Mouse (Mus musculus) 3134 (cell line): ENCODE data around the gene St6galnac4.

Experiments used
- DNase-seq: peaks from one replicate; pipeline ENCODE4 v3.0.0-alpha.2; 2011; ENCODE audit warnings: low spot score; ENCODE audit not compliant: insufficient read length; ENCODE audit errors: extremely low read depth

Gene St6galnac4

GRCm38 (mm10) chr2:32568941-32569340, 18.0 kb upstream of the St6galnac4 start:
- DNase-seq = no peak

GRCm38 (mm10) chr2:32570698-32571494, 16.0 kb upstream of the St6galnac4 start, which contains the start of gene Dpm2:
TSS of gene Dpm2 (plus strand) at chr2:32570858.
- DNase-seq = peak; percentile 76

DNA sequence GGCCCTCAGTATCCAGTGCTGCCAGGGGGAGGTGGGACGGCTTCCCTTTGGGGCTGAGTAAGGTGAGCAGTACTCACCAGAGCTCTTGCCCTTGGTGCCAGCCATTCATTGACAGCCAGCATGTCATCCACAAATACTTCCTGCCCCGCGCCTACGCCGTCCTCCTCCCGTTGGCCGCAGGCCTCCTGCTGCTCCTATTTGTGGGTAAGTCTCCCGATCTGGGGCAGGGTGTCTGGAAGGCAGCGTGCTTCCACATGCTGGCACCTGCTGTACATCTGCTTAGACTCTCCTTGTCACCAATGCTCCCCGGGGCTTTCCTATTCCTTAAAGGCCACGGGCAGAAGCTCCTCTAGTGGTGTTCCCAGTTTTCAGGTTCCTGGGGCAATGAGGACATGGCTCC, 14.7 kb upstream of the St6galnac4 start:
- no peak for DNase-seq

GRCm38 (mm10) chr2:32574497-32574896, 12.4 kb upstream of the St6galnac4 start, which contains the start of gene Pip5kl1:
TSS of gene Pip5kl1 (plus strand) at chr2:32574797.
- DNase-seq = no peak

DNA sequence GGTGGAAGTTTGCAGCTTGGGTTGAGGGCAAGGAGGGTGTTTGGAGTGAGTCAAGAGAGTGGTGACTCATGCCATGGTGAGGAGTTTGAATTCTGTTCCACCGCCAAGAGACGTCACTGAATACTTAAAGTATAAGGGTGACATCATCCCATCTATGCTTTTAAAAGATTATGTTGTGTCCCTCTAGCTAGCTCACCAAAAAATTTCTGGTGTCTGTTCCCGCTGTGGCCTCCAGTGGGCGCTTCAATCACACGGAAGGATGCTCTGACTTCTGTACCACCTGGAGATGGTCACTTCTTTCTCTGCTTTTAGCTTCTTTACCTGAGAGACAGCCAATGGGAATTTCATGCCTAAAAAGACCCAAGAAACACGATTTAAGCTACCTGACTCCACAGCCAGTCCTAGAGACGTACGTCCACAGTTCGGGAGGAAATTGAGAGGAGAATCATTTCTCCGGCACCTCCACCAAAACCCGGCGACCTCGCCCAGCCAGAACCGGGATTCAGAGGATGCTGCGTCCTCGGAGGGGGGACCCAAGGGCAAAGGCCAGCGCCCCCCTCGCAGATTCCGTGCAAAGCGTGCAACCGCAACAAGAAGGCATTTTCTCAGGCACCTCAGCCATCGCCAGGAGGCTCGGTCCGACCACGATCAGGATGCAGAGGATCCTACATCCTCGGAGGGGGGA, 11.9 kb upstream of the St6galnac4 start:
- peak; percentile 54 for DNase-seq

DNA sequence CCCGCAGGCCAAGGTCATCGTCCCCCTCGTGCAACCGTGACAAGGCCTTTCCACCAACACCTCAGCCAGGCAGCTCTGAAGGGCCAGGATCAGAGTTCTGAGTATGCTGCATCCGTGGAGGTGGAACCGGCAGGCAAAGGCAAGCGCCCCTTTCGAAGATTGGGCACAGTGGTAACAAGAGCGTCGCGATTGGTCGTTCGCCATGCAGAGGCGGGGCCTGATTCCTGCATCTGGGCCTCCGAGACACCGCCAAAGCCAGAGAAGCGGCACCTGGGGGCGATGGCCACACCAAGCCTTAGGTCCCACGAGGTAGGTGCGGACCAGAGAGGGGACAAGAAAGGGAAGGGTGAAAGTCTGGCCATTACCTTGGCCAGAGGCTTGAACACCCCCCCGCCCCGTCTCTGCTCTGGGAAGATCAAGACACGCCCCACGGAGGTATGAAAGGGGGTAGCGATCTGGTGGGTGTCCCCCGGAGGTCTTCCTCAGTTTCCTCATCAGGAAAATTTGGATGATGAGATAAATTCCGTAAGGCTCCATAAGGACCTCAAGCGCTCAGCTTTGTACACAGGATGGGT, 11.2 kb upstream of the St6galnac4 start, which contains the start of gene 9430097D07Rik:
TSS of gene 9430097D07Rik (minus strand) at position 99 of the 575 bp plus-strand sequence.
- DNase-seq = no peak

DNA sequence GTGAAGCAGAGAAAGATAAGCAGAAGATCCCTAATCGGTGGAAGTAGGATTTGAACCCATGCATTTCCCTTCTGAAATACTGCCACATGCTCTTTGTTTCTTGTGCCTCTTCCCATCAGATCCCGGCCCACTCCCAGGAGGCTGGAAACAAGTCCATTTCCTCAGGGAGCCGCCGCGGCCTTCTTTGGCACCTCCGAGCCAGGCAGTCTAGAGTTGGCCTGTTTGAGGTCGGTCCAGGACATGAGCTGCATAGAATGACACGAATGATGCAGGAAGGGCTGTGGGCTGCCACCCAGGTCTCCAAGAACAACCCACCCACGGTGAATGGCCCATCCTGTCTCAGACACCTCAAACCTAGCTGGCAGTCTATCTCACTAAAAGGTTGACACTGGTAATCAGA, 10.4 kb upstream of the St6galnac4 start:
- no peak for DNase-seq

GRCm38 (mm10) chr2:32578146-32579046, 8.5 kb upstream of the St6galnac4 start:
- no peak for DNase-seq

DNA sequence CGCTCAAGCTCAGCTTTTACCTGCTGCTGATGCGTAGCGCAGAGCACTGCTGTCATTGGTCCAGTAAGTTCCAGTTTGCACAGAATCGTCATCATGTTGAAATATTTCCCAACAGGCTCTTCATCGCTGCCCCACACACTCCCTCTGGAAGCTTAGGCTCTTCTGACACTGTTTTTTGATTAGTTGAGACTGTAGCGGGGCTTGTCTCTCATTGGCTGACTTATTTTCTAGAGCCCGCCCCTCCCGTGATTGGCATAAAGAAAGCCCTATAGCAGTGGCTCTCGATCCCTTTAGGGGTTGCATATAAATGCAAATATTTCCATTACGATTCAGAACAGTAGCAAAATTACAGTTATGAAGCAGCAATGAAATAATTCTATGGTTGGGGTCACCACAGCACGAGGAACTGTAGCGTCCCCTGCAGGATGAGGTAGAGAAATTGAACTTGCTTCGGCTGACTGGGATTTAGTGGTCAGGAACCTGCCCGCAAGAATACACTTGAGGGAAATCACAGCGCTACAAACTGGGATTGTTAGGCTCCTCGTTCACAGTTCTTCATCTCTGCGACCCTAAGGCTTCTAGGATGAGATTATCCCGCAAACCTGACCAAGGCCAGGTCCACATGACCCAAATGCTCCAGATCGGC, 5.3 kb upstream of the St6galnac4 start:
- no peak for DNase-seq

- peak; percentile 54 for DNase-seq
These were observed 3.8 kb upstream of the St6galnac4 start for GRCm38 (mm10) chr2:32582830-32583799.

DNA sequence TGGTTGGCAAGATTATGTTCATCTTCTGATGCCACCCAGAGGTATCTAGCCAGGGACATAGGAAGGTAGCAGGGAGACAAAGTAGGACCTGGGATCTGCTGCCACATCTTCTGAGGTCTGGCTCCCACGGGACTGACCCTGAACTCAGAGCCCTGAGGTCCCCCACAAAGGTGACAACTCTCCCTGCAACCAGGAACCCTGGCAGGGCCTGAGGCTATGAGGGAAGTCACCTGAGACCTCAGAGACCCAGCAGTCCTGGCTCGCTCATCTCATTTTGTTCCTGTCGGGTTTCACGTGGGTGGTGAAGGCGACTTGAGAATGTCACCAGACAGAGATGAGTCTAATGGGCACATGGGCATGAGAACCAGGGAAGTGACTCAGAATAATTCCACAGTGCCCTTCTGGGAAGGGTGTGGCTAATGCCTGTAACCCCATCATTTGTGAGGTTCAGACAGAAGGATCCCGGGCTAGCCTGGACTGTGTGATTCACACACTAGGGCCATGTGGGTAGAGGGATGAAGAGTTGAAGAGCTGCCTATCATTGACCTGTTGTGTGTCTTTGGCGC, 1.7 kb upstream of the St6galnac4 start:
- no peak for DNase-seq

- no peak for DNase-seq
These were observed 931 bp downstream of the St6galnac4 start for GRCm38 (mm10) chr2:32587731-32588321.

GRCm38 (mm10) chr2:32589213-32589795, 2.4 kb downstream of the St6galnac4 start:
- peak; percentile 85 for DNase-seq

DNA sequence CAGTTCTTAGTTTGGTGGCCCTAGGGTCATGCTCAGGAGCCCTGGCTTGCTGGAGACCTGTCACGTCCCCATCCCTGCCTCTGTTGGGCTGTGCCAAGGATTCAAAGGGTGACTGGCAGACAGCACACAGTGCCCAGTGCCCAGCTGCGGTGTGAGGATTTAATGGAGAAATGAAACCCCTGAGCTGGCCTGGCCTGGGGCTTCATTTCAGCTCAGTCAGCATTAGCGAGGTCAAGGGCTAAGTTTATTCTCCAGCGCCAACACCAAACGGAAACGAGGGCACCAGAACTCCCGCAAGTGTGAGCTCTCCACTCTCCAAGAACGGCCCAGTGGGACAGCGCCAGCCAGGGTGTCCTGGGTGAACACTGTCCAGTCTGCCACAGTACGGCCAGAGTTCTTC, 3.3 kb downstream of the St6galnac4 start:
- no peak for DNase-seq

- DNase-seq = no peak
These were observed 4.4 kb downstream of the St6galnac4 start for GRCm38 (mm10) chr2:32591249-32591648.

GRCm38 (mm10) chr2:32596725-32597124, 9.8 kb downstream of the St6galnac4 start:
- DNase-seq = no peak

- no peak for DNase-seq
These were observed 10.4 kb downstream of the St6galnac4 start for GRCm38 (mm10) chr2:32597248-32597647.

DNA sequence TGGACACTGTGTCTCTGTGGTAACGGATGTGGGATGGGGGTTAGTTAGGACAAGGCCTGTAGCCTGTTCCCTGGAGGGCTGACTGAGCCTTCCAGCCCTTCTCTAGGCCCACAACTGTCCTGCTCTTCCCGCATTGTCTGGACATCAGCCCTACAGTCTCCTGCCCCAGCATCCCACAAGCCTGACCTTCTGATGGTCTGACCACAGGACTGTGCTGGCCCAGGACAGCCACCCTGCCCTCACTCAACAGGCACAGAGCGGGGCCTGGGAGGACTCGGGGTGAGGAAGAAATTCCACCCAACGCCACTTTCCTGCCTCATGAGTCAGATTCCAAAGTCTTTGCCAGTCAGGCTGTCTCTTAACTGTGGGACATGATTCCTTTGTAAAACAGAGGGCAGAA, 10.8 kb downstream of the St6galnac4 start:
- peak; percentile 86 for DNase-seq
